In genomic region chr10:40751157-40751556, GRCm38 (mm10) we compare ENCODE assay signal across 11 mouse cellular contexts.
A peak's percentile ranks its signal among the peaks of the same experiment; 100 is the strongest.
DNase-seq lines count a peak whose midpoint lies in the region; ATAC-seq lines count a peak whose summit lies in the region.
"Had no signal": no experiment of that assay in that cellular context is flagged by ENCODE, and none has a peak within 500 bp of the region (broad histone marks: within the 10 kb centered on the region; RNA-seq: fewer than 3 reads in every experiment).

No protein-coding gene starts in this region.

- H3K9me3 ChIP-seq in heart, embryonic 10.5 days: no peaks in the 10 kb centered on the region
- H3K9me3 ChIP-seq in heart, embryonic 12.5 days (replicated peaks): no peaks in the 10 kb centered on the region
- no peaks in the 10 kb centered on the region for H3K9me3 ChIP-seq in neural tube, embryonic 11.5 days (ENCODE audit: control insufficient read depth, low read length)
- no peaks in the 10 kb centered on the region for H3K9me3 ChIP-seq in intestine, embryonic 15.5 days
- no peaks in the 10 kb centered on the region for H3K9me3 ChIP-seq in stomach, embryonic 16.5 days (replicated peaks; ENCODE audit: control insufficient read depth, low read length)

- ATAC-seq in heart, embryonic 12.5 days (ENCODE audit: insufficient number of reproducible peaks, low FRiP score): no peak
- no peak for ATAC-seq in neural tube, embryonic 11.5 days (ENCODE audit: insufficient read depth, low FRiP score, low TSS enrichment)
- no peak for ATAC-seq in intestine, embryonic 15.5 days
- no peak for ATAC-seq in stomach, embryonic 16.5 days (ENCODE audit: insufficient read depth, low FRiP score)
- ATAC-seq in inflammation-experienced regulatory T-cells, adult 6 months: no peak
- ATAC-seq: lung, postnatal 0 days had no signal

- DNase-seq in heart, embryonic 10.5 days (ENCODE audit: low spot score): no peak
- DNase-seq in neural tube, embryonic 11.5 days (ENCODE audit: low spot score): no peak
- DNase-seq in neural tube, embryonic 10.5 days (ENCODE audit: extremely low spot score, low spot score): no peak
- DNase-seq in kidney, adult 8-10 months: no peak
- DNase-seq: heart, adult 2 months; kidney, postnatal 36 days had no signal

- no peak overlapping the region for H3K9ac ChIP-seq in heart, embryonic 12.5 days
- no peak overlapping the region for H3K9ac ChIP-seq in neural tube, embryonic 11.5 days (ENCODE audit: low read length)
- no peak overlapping the region for H3K9ac ChIP-seq in intestine, embryonic 15.5 days
- H3K9ac ChIP-seq in stomach, embryonic 16.5 days (ENCODE audit: low read length): no peak overlapping the region

- H3K4me1 ChIP-seq in heart, embryonic 10.5 days: peaks cover 11% of the 10 kb centered on the region
- peaks cover 6% of the 10 kb centered on the region; the same call in 1 of the 2 replicates for H3K4me1 ChIP-seq in heart, embryonic 12.5 days (replicated peaks)
- H3K4me1 ChIP-seq in neural tube, embryonic 11.5 days (ENCODE audit: control insufficient read depth, insufficient read depth, low read length): 0 out of 2 replicates have a peak, but pooled peaks cover 5% of the 10 kb centered on the region
- no peaks in the 10 kb centered on the region for H3K4me1 ChIP-seq in intestine, embryonic 15.5 days (replicated peaks)
- no peaks in the 10 kb centered on the region for H3K4me1 ChIP-seq in stomach, embryonic 16.5 days (ENCODE audit: control insufficient read depth, insufficient read depth, low read length)

- H3K4me3 ChIP-seq in heart, embryonic 10.5 days: no peak overlapping the region
- no peak overlapping the region for H3K4me3 ChIP-seq in heart, embryonic 12.5 days
- no peak overlapping the region for H3K4me3 ChIP-seq in neural tube, embryonic 11.5 days (ENCODE audit: low read depth, low read length)
- no peak overlapping the region for H3K4me3 ChIP-seq in intestine, embryonic 15.5 days (replicated peaks)
- no peak overlapping the region; the same call in 1 of the 2 replicates for H3K4me3 ChIP-seq in stomach, embryonic 16.5 days (replicated peaks; ENCODE audit: low read length)
- H3K4me3 ChIP-seq: heart, adult 2 months had no signal

- peak overlapping the region; percentile 5; the same call in 1 of the 2 replicates for H3K27ac ChIP-seq in heart, embryonic 10.5 days
- no peak overlapping the region for H3K27ac ChIP-seq in heart, embryonic 12.5 days (ENCODE audit: poor library complexity, severe bottlenecking)
- H3K27ac ChIP-seq in neural tube, embryonic 11.5 days (ENCODE audit: low read depth, low read length): peak overlapping the region; percentile 39; the same call in 1 of the 2 replicates
- no peak overlapping the region for H3K27ac ChIP-seq in intestine, embryonic 15.5 days
- peak overlapping the region; percentile 14; the same call in 1 of the 2 replicates for H3K27ac ChIP-seq in stomach, embryonic 16.5 days (ENCODE audit: low read length)
- H3K27ac ChIP-seq: heart, adult 2 months had no signal

- H3K36me3 ChIP-seq in heart, embryonic 10.5 days: no peaks in the 10 kb centered on the region
- H3K36me3 ChIP-seq in heart, embryonic 12.5 days: no peaks in the 10 kb centered on the region
- H3K36me3 ChIP-seq in neural tube, embryonic 11.5 days (ENCODE audit: control insufficient read depth, insufficient read depth, low read length): no peaks in the 10 kb centered on the region
- no peaks in the 10 kb centered on the region for H3K36me3 ChIP-seq in intestine, embryonic 15.5 days
- no peaks in the 10 kb centered on the region for H3K36me3 ChIP-seq in stomach, embryonic 16.5 days (ENCODE audit: control insufficient read depth, insufficient read depth, low read length)

- H3K27me3 ChIP-seq in heart, embryonic 10.5 days (ENCODE audit: insufficient read depth, poor library complexity, severe bottlenecking): no peaks in the 10 kb centered on the region
- H3K27me3 ChIP-seq in heart, embryonic 12.5 days (replicated peaks): no peaks in the 10 kb centered on the region
- no peaks in the 10 kb centered on the region for H3K27me3 ChIP-seq in neural tube, embryonic 11.5 days (ENCODE audit: control insufficient read depth, insufficient read depth, low read length)
- no peaks in the 10 kb centered on the region for H3K27me3 ChIP-seq in intestine, embryonic 15.5 days (replicated peaks)
- no peaks in the 10 kb centered on the region for H3K27me3 ChIP-seq in stomach, embryonic 16.5 days (ENCODE audit: control insufficient read depth, insufficient read depth, low read length)

- no peak overlapping the region for H3K4me2 ChIP-seq in heart, embryonic 12.5 days
- H3K4me2 ChIP-seq in neural tube, embryonic 11.5 days (ENCODE audit: low read depth): no peak overlapping the region
- H3K4me2 ChIP-seq in intestine, embryonic 15.5 days (replicated peaks): peak overlapping the region; percentile 36
- H3K4me2 ChIP-seq in stomach, embryonic 16.5 days (ENCODE audit: low read depth, low read length): peak overlapping the region; percentile 20; the same call in 1 of the 2 replicates

- 71% methylated on average over 13 of the region's 13 CpGs for WGBS in heart, embryonic 10.5 days
- WGBS in heart, embryonic 12.5 days: 74% methylated on average over 13 of the region's 13 CpGs
- WGBS in neural tube, embryonic 11.5 days: 72% methylated on average over 13 of the region's 13 CpGs
- 54% methylated on average over 13 of the region's 13 CpGs for WGBS in intestine, embryonic 15.5 days
- WGBS in stomach, embryonic 16.5 days: 43% methylated on average over 13 of the region's 13 CpGs

Comparison
In these comparisons a context has a peak if more than half of its experiments do, and no peak if none do; other contexts are left out.
1. H3K27ac ChIP-seq: peak in heart, embryonic 10.5 days (single experiment), neural tube, embryonic 11.5 days (single experiment) and stomach, embryonic 16.5 days (single experiment); none in heart, embryonic 12.5 days (single experiment) and intestine, embryonic 15.5 days (single experiment).
2. H3K4me2 ChIP-seq: peak in intestine, embryonic 15.5 days (single experiment) and stomach, embryonic 16.5 days (single experiment); none in heart, embryonic 12.5 days (single experiment) and neural tube, embryonic 11.5 days (single experiment).